Mouse (Mus musculus) C2C12 (cell line): ENCODE results near the gene Anp32e. TPM values are rescaled to one million over a fixed set of nuclear protein-coding genes. Genes with fewer than 3 reads are reported as not detected.

Source experiments
- H3K27me3 ChIP-seq: one replicate; pipeline ENCODE4 v1.6.1; 2011; ENCODE audit not compliant: control insufficient read depth, insufficient read depth, insufficient read length
- H3K36me3 ChIP-seq: one replicate; pipeline ENCODE4 v1.6.1; 2011; ENCODE audit not compliant: control insufficient read depth, insufficient read depth
- H3K4me3 ChIP-seq: one replicate; pipeline ENCODE4 v1.5.1; 2011; ENCODE audit warnings: mild to moderate bottlenecking, control low read depth; ENCODE audit not compliant: poor library complexity, insufficient read depth, severe bottlenecking
- H3K79me2 ChIP-seq: one replicate; pipeline ENCODE4 v1.6.1; 2011; ENCODE audit not compliant: control insufficient read depth, insufficient read depth
- H3K79me3 ChIP-seq: one replicate; pipeline ENCODE4 v1.6.1; 2011; ENCODE audit warnings: low read depth, control low read depth
- H3ac ChIP-seq: one replicate; pipeline ENCODE3; 2011; ENCODE audit warnings: low read depth; ENCODE audit not compliant: control insufficient read depth, insufficient read length
- CEBPB ChIP-seq: IDR thresholded peaks from one replicate; pipeline ENCODE4 v1.6.1; 2011; ENCODE audit warnings: low read depth, mild to moderate bottlenecking, control low read depth, moderate library complexity
- CTCF ChIP-seq: IDR thresholded peaks from one replicate; pipeline ENCODE4 v1.5.1; 2011; ENCODE audit not compliant: control insufficient read depth, insufficient read depth, insufficient read length
- FOSL1 ChIP-seq: IDR thresholded peaks from one replicate; pipeline ENCODE4 v1.8.0; 2011; ENCODE audit warnings: mild to moderate bottlenecking, low read length; ENCODE audit not compliant: poor library complexity, insufficient read depth, severe bottlenecking
- MAX ChIP-seq: IDR thresholded peaks from one replicate; pipeline ENCODE4 v1.6.1; 2011; ENCODE audit warnings: mild to moderate bottlenecking, control low read depth
- MYOD1 ChIP-seq: IDR thresholded peaks from one replicate; pipeline ENCODE4 v1.6.1; 2011; ENCODE audit warnings: low read depth; ENCODE audit not compliant: control insufficient read depth, insufficient read length
- MYOG ChIP-seq: IDR thresholded peaks from one replicate; pipeline ENCODE4 v1.6.1; 2011; ENCODE audit not compliant: control insufficient read depth, insufficient read length; ENCODE audit errors: extremely low read depth
- USF1 ChIP-seq: IDR thresholded peaks from one replicate; pipeline ENCODE4 v1.6.1; 2011; ENCODE audit warnings: low read depth, mild to moderate bottlenecking, control low read depth, moderate library complexity
- polyA plus RNA-seq: library from polyadenylated mRNA; unstranded; fragments of >200 nt; fragmentation: generic; extraction: Trizol; gene quantifications from one replicate; pipeline ENCODE4 v1.2.1, GENCODE M21; 2012; ENCODE audit warnings: missing spikeins

Gene Anp32e
- polyA plus RNA-seq, 1 experiment, result 66.3 TPM

- peaks cover 6% of the 10 kb centered on the region for H3K79me2 ChIP-seq
- peaks cover under 1% of the 10 kb centered on the region for H3K79me3 ChIP-seq
- no peak overlapping the region for H3K4me3 ChIP-seq
- TF ChIP-seq MAX (no peak), CEBPB (no peak), USF1 (no peak), FOSL1 (no peak), MYOG (no peak), MYOD1 (no peak), CTCF (no peak)
- H3K27me3 ChIP-seq, result no peaks in the 10 kb centered on the region
- no peak overlapping the region for H3ac ChIP-seq
- H3K36me3 ChIP-seq, result peaks cover 49% of the 10 kb centered on the region
These were observed 58.5 kb downstream of the Anp32e start for GRCm38 (mm10) chr3:95987386-95988110.

- Histone ChIP-seq H3ac (no peak overlapping the region), H3K27me3 (no peaks in the 10 kb centered on the region), H3K4me3 (no peak overlapping the region), H3K36me3 (peaks cover 54% of the 10 kb centered on the region), H3K79me3 (peaks cover 4% of the 10 kb centered on the region), H3K79me2 (peaks cover 12% of the 10 kb centered on the region)
- TF ChIP-seq FOSL1 (no peak), MYOD1 (no peak)
These were observed 59.1 kb downstream of the Anp32e start for GRCm38 (mm10) chr3:95988138-95988537.

GRCm38 (mm10) chr3:95988969-95989368 lies 59.9 kb downstream of the Anp32e start:
- H3K79me3 ChIP-seq, result peaks cover 12% of the 10 kb centered on the region
- H3ac ChIP-seq, result no peak overlapping the region
- H3K79me2 ChIP-seq, result peaks cover 20% of the 10 kb centered on the region
- no peak overlapping the region for H3K4me3 ChIP-seq
- peaks cover 54% of the 10 kb centered on the region for H3K36me3 ChIP-seq
- no peak for TF ChIP-seq USF1
- no peak for TF ChIP-seq MAX
- no peak for TF ChIP-seq MYOD1
- TF ChIP-seq CEBPB, result no peak
- no peak for TF ChIP-seq FOSL1
- no peak for TF ChIP-seq CTCF
- no peaks in the 10 kb centered on the region for H3K27me3 ChIP-seq

- peaks cover 54% of the 10 kb centered on the region for H3K36me3 ChIP-seq
- H3ac ChIP-seq, result no peak overlapping the region
- TF ChIP-seq USF1 (no peak), MYOD1 (peak; percentile 13)
- no peak overlapping the region for H3K4me3 ChIP-seq
- H3K79me2 ChIP-seq, result peaks cover 36% of the 10 kb centered on the region
- H3K27me3 ChIP-seq, result no peaks in the 10 kb centered on the region
- H3K79me3 ChIP-seq, result peaks cover 23% of the 10 kb centered on the region
These were observed 61.4 kb downstream of the Anp32e start for GRCm38 (mm10) chr3:95990413-95990941.

GRCm38 (mm10) chr3:95992990-95993603 lies 64.1 kb downstream of the Anp32e start:
- peaks cover 36% of the 10 kb centered on the region for H3K79me2 ChIP-seq
- H3K27me3 ChIP-seq, result no peaks in the 10 kb centered on the region
- H3K36me3 ChIP-seq, result peaks cover 48% of the 10 kb centered on the region
- peak overlapping the region; percentile 10 for H3ac ChIP-seq
- TF ChIP-seq CEBPB, result no peak
- TF ChIP-seq USF1, result no peak
- no peak for TF ChIP-seq CTCF
- TF ChIP-seq FOSL1, result no peak
- no peak for TF ChIP-seq MAX
- no peak for TF ChIP-seq MYOG
- TF ChIP-seq MYOD1, result no peak
- H3K4me3 ChIP-seq, result no peak overlapping the region
- peaks cover 23% of the 10 kb centered on the region for H3K79me3 ChIP-seq

GRCm38 (mm10) chr3:95993881-95994280 lies 64.8 kb downstream of the Anp32e start:
- Histone ChIP-seq H3K27me3 (no peaks in the 10 kb centered on the region), H3K79me2 (peaks cover 36% of the 10 kb centered on the region), H3ac (peak overlapping the region; percentile 69), H3K4me3 (peak overlapping the region; percentile 68), H3K36me3 (peaks cover 40% of the 10 kb centered on the region), H3K79me3 (peaks cover 23% of the 10 kb centered on the region)
- TF ChIP-seq CTCF (peak; percentile 12), CEBPB (no peak), MYOD1 (no peak), FOSL1 (no peak), MAX (no peak), MYOG (no peak), USF1 (no peak)
